Mouse (Mus musculus) brown adipose tissue, adult 24 weeks (tissue): ENCODE data around the gene Zfp541. TPM values are rescaled to one million over a fixed set of nuclear protein-coding genes. Genes with fewer than 3 reads are reported as not detected.

ENCODE experiments used
- H3K27ac ChIP-seq: fragments of 200-500 bp; replicated peaks from 2 replicates; pipeline ENCODE4 v1.5.1; 2012; ENCODE audit warnings: low read depth, mild to moderate bottlenecking, low read length
- H3K4me1 ChIP-seq: fragments of 200-500 bp; 2 replicates; pipeline ENCODE4 v1.6.1; 2012; ENCODE audit warnings: low read length, mixed read lengths; ENCODE audit not compliant: control insufficient read depth, insufficient read depth, insufficient read length
- H3K4me3 ChIP-seq: fragments of 200-500 bp; 2 replicates; pipeline ENCODE4 v1.5.1; 2012; ENCODE audit warnings: low read depth, mild to moderate bottlenecking, low read length, moderate library complexity; ENCODE audit not compliant: insufficient read depth
- polyA plus RNA-seq: library from polyadenylated mRNA; stranded (reverse); fragments of >200 nt; gene quantifications from 2 replicates; pipeline ENCODE4 v1.2.4, GENCODE M21; 2012; ENCODE audit not compliant: missing spikeins, insufficient read depth, insufficient read length

Zfp541 gene
- polyA plus RNA-seq, 1 experiment = not detected

- no peak overlapping the region for H3K4me3 ChIP-seq
- H3K4me1 ChIP-seq = peaks cover 3% of the 10 kb centered on the region
- no peak overlapping the region for H3K27ac ChIP-seq
These were observed 33.0 kb downstream of the Zfp541 start for GRCm38 (mm10) chr7:16094592-16094991.

- Histone ChIP-seq H3K27ac (peak within 1 kb of the TSS; percentile 83), H3K4me3 (peak within 1 kb of the TSS; percentile 81), H3K4me1 (peaks cover 5% of the 10 kb centered on the region)
These were observed 36.7 kb downstream of the Zfp541 start, which contains the start of gene Napa for GRCm38 (mm10) chr7:16098021-16099017. Napa (plus strand) TSS chr7:16098458.

GRCm38 (mm10) chr7:16099901-16100300 is 38.3 kb downstream of the Zfp541 start:
- H3K4me3 ChIP-seq = peak overlapping the region; percentile 81
- peaks cover 5% of the 10 kb centered on the region for H3K4me1 ChIP-seq
- H3K27ac ChIP-seq = 0 out of 2 replicates have a peak overlapping the region, but pooled peaks have one; percentile 1

GRCm38 (mm10) chr7:16101081-16101480 is 39.5 kb downstream of the Zfp541 start:
- Histone ChIP-seq H3K4me1 (peaks cover 5% of the 10 kb centered on the region), H3K27ac (no peak overlapping the region), H3K4me3 (no peak overlapping the region)

- H3K27ac ChIP-seq = no peak overlapping the region
- H3K4me3 ChIP-seq = no peak overlapping the region
- H3K4me1 ChIP-seq = peaks cover 5% of the 10 kb centered on the region
These were observed 40.3 kb downstream of the Zfp541 start for GRCm38 (mm10) chr7:16101726-16102475.

- Histone ChIP-seq H3K27ac (no peak overlapping the region), H3K4me3 (no peak overlapping the region)
These were observed 41.1 kb downstream of the Zfp541 start for GRCm38 (mm10) chr7:16102686-16103226.

GRCm38 (mm10) chr7:16103760-16104159 is 42.1 kb downstream of the Zfp541 start:
- no peak overlapping the region for H3K4me3 ChIP-seq
- H3K4me1 ChIP-seq = peaks cover 5% of the 10 kb centered on the region
- no peak overlapping the region for H3K27ac ChIP-seq

More at GRCm38 (mm10) chr7:16102686-16103226, 41.1 kb downstream of the Zfp541 start:
- H3K4me1 ChIP-seq = peaks cover 5% of the 10 kb centered on the region

- H3K4me3 ChIP-seq = no peak overlapping the region
- no peak overlapping the region for H3K27ac ChIP-seq
These were observed 43.2 kb downstream of the Zfp541 start for GRCm38 (mm10) chr7:16104611-16105388.

GRCm38 (mm10) chr7:16108886-16109542 is 47.4 kb downstream of the Zfp541 start:
- H3K27ac ChIP-seq = no peak overlapping the region
- no peaks in the 10 kb centered on the region; the same call in 1 of the 2 replicates for H3K4me1 ChIP-seq
- H3K4me3 ChIP-seq = no peak overlapping the region

More at GRCm38 (mm10) chr7:16104611-16105388, 43.2 kb downstream of the Zfp541 start:
- peaks cover 2% of the 10 kb centered on the region; the same call in 1 of the 2 replicates for H3K4me1 ChIP-seq

- Histone ChIP-seq H3K4me1 (no peaks in the 10 kb centered on the region), H3K4me3 (no peak overlapping the region), H3K27ac (no peak overlapping the region)
These were observed 48.5 kb downstream of the Zfp541 start for GRCm38 (mm10) chr7:16110158-16110557.

GRCm38 (mm10) chr7:16111284-16112090 is 49.9 kb downstream of the Zfp541 start:
- Histone ChIP-seq H3K4me1 (no peaks in the 10 kb centered on the region), H3K27ac (no peak overlapping the region), H3K4me3 (no peak overlapping the region)

- Histone ChIP-seq H3K4me3 (no peak overlapping the region), H3K27ac (no peak overlapping the region), H3K4me1 (no peaks in the 10 kb centered on the region)
These were observed 54.8 kb downstream of the Zfp541 start for GRCm38 (mm10) chr7:16116418-16116817.

GRCm38 (mm10) chr7:16117100-16117499 is 55.5 kb downstream of the Zfp541 start:
- no peak overlapping the region for H3K4me3 ChIP-seq
- H3K4me1 ChIP-seq = no peaks in the 10 kb centered on the region
- H3K27ac ChIP-seq = no peak overlapping the region
